Mouse (Mus musculus): ENCODE measurements at regions not wholly inside any gene's neighbourhood (a gene's known extent, or its start where the extent isn't known, plus 50 kb on each side); places are given as distances from the start of the nearest gene placed in this dataset.
A peak's percentile ranks its signal among the peaks of the same experiment; 100 is the strongest.

DNA sequence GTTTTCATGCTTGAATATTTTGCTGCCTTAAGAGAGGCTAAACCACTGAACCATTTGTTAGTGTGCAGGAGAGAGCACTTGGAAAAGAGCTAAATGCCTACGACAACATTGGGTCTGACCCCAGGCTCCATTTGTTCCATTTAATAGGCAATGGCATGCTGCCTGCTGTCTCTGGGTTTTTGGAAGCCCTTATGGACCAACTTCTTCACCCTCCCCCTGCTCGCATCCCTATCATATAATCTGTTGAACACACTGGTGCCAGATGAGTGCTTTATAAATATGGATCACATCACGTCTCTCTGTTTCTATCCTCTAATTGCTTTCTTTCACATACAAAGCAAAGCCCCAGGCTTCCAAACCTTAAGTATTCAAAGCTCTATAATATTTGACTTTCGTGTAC is 179.1 kb upstream of the Lrrn1 start:
- DNase-seq (ENCODE audit: extremely low spot score, low spot score): no peak

DNA sequence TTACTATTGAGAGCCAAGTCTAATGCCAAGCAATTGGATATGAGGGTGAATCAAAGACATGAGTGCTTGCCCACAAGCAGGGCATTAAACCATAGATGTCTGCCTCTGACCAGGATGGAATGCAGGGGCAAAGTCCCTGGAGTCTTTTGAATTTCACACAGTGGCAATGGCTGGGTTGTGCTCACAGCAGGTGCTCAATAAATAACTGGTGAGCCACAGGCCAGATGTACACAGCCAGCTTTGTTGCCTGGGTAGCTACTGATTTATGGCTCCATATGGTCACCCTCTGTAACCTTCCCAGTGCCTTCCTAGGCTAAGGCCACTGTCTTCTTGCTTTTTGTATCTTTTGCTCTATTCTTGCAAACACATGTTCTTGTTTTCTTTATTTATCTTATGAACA is 154.3 kb upstream of the Lrrn1 start:
- peak; percentile 50 for DNase-seq (ENCODE audit: extremely low spot score, low spot score)

DNA sequence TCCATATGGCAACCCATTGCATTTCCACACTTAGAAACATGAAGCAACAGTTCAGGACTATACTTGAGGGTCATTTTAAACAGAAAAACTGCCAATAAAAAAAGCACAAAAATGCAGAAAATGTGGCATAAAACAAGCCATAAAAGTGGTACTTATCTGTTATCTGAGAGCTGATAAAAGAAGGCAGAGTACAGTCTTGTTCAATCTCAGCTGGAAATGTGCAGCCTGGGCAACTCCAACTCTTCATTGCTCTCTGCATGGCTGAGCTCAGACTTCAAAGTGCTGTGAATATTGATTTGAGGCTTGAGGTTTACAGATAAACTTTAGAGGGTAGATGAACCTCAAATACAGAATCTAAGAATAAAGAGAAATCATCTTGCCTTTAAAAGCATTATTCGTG is 151.1 kb upstream of the Lrrn1 start:
- DNase-seq (ENCODE audit: extremely low spot score, low spot score): no peak

- no peak for DNase-seq (ENCODE audit: extremely low spot score, low spot score)
Measured at GRCm38 (mm10) chr6:107380621-107381020, 148.9 kb upstream of the Lrrn1 start.

GRCm38 (mm10) chr6:107386094-107386678 is 143.4 kb upstream of the Lrrn1 start:
- no peak for DNase-seq (ENCODE audit: extremely low spot score, low spot score)

DNA sequence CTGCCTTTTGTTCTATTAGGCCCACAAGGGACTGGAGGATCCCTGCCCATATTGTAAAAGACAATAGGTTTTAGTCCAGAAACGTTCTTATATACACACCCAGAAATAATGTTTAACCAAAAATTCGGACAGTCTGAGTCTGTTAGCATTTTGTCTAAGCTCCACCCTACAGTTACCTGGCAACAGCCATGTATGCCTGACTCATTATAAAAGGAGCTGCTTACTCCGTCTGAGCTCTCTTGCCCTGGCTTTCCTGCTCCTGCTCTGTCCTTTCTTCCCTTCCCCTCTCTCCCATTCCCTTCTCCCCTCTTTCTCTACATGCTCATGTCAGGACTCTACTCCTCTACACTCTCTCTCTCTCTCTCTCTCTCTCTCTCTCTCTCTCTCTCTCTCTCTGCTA is 139.7 kb upstream of the Lrrn1 start:
- no peak for DNase-seq (ENCODE audit: extremely low spot score, low spot score)

- DNase-seq (ENCODE audit: extremely low spot score, low spot score): no peak
Measured at GRCm38 (mm10) chr6:107394611-107395010, 135.0 kb upstream of the Lrrn1 start.

DNA sequence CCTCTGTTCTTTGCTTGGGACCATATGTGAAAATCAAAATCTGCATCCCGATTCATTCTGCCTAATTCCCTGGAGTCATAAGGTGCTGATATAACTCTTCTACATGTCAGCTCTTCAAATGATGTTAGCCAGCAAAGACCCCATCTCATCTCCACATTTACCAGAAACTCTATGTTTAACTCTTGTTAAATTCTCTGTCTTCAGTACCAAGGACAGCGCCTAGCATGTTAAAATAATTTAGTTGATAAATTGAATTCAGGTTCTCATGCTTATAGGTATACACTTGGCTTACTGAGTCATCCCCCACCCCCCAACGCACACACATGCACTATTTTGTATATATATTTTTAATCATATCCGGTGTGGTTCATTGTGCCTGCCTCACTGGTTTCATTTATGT is 113.8 kb upstream of the Lrrn1 start:
- no peak for DNase-seq (ENCODE audit: extremely low spot score, low spot score)

- DNase-seq (ENCODE audit: extremely low spot score, low spot score): no peak
Measured at GRCm38 (mm10) chr6:107422091-107422490, 107.5 kb upstream of the Lrrn1 start.

DNA sequence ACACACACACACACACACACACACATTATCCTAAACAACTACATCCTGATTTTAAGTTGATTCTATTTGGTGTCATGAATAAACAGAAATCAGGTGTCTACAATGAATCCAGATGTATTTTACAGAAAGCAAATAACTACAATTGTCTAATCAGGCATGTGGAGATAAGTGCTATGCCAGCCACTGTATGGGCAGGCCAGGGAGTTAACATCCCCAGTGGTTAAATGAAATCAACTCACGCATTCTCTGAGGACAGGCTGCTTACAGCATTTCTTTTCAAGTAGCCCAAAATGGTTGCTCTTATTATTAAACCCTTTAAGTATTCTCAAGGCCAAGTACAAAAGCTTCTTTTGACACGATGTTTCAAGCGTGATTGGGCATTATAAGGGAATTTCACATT is 103.0 kb upstream of the Lrrn1 start:
- no peak for DNase-seq (ENCODE audit: extremely low spot score, low spot score)

DNA sequence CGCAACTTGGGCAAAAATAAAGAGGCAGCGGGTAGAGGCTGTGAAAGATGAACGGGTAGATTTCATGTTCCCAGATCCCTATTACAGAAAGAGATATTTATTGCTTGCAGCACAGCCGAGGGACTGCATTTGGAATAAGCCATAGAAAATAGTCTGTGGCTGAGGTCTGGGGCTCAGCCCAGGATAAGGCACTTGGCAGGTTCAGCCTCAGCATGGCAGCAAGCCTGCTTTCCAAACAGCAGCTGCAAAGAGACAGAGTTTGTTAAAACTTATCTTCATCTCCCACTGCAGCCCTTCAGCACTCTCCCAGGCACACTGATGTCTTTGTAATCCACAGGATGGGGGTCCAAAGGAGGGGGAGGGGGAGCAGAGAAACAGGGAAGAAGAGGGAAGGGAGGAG is 98.5 kb upstream of the Lrrn1 start:
- no peak for DNase-seq (ENCODE audit: extremely low spot score, low spot score)

- DNase-seq (ENCODE audit: extremely low spot score, low spot score): no peak
Measured at GRCm38 (mm10) chr6:107442058-107442457, 87.5 kb upstream of the Lrrn1 start.

DNA sequence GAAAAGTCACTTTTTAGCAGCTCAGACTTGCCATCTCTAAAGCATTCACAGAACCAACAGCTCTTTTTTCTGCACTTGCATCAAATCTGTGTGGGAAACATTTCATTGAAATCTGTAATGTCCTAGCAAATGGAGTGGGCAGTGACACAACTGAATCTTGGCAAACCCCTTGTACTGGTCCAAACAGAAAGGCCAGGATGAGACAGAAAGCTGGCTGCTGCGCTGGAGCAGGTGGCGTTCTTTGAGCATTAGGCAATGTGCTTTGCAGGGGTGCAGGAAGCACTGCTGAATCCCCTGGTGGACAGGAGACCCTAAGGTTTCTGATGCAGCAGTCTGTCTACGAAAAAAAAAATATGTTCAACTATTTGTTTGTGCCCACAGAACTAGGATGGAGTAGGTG is 85.2 kb upstream of the Lrrn1 start:
- DNase-seq (ENCODE audit: extremely low spot score, low spot score): no peak

- no peak for DNase-seq (ENCODE audit: extremely low spot score, low spot score)
Measured at GRCm38 (mm10) chr6:107459220-107459619, 70.3 kb upstream of the Lrrn1 start.

GRCm38 (mm10) chr6:107462440-107462839 is 67.1 kb upstream of the Lrrn1 start:
- DNase-seq (ENCODE audit: extremely low spot score, low spot score): no peak

- DNase-seq (ENCODE audit: extremely low spot score, low spot score): no peak
Measured at GRCm38 (mm10) chr6:107473395-107473794, 56.2 kb upstream of the Lrrn1 start.

- DNase-seq (ENCODE audit: extremely low spot score, low spot score): no peak
Measured at GRCm38 (mm10) chr6:107474125-107474524, 55.4 kb upstream of the Lrrn1 start.
